Mouse (Mus musculus): ENCODE measurements around the gene Snrnp27. TPM values are rescaled to one million over a fixed set of nuclear protein-coding genes. Genes with fewer than 3 reads are reported as not detected.

The Snrnp27 gene
- total and polyA plus RNA-seq, 2 experiments from 2014 or later = 10.3 to 86.6 TPM

DNA sequence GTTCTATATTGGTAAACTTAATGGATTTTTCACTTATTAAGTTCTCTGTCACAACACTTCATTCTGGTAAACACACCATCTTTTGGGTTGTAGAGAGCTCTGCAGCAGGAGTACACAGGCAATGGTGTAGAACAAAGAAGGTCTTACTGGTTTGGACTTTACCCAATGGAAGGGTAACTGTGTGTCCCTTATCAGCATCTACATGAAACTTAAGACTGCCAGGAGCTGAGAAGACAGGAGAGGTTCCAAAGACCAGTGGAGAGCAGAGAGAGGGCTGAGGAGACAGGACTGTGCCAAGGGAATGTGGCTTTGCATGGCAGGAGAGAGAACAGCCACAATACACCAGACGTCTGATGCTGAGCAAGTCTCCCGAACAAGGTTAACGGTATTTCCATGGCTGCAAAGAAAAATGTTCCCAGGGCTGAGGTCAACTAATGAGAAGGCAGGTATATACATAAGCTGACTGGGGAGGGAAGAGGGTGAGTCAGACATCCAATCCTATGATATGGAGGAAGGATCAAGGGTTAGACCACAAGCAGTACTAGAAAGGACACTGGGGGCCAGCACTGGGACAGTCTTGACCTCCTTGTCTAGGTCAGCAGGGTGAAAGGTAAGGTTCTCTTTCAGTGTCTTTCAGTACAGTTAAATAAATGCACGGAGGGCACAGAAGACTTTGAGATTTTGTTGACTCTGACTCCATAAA, 23.9 kb upstream of the Snrnp27 start:
- Histone ChIP-seq H3K27me3 (ENCODE audit: control insufficient read depth, insufficient read depth, low read length) (no peaks in the 10 kb centered on the region), H3K9ac (replicated peaks; ENCODE audit: low read depth, low read length) (no peak overlapping the region), H3K27ac (ENCODE audit: low read depth) (no peak overlapping the region), H3K9me3 (replicated peaks; ENCODE audit: control insufficient read depth, low read length) (no peaks in the 10 kb centered on the region), H3K4me2 (ENCODE audit: low read depth, low read length) (no peak overlapping the region), H3K4me1 (ENCODE audit: control insufficient read depth, insufficient read depth) (no peaks in the 10 kb centered on the region), H3K4me3 (ENCODE audit: low read depth, low read length) (no peak overlapping the region), H3K36me3 (replicated peaks; ENCODE audit: control insufficient read depth, insufficient read depth, low read length) (peaks cover 54% of the 10 kb centered on the region)
- no peak for TF ChIP-seq EP300 (IDR thresholded peaks at IDR 0.05; ENCODE audit: low read depth)
- TF ChIP-seq CTCF (IDR thresholded peaks at IDR 0.05; ENCODE audit: low read depth) = no peak
- ATAC-seq (ENCODE audit: insufficient read depth, low read depth) = no peak
- 86% methylated on average over 4 of the region's 4 CpGs for WGBS
- DNase-seq (ENCODE audit: low spot score) = no peak

DNA sequence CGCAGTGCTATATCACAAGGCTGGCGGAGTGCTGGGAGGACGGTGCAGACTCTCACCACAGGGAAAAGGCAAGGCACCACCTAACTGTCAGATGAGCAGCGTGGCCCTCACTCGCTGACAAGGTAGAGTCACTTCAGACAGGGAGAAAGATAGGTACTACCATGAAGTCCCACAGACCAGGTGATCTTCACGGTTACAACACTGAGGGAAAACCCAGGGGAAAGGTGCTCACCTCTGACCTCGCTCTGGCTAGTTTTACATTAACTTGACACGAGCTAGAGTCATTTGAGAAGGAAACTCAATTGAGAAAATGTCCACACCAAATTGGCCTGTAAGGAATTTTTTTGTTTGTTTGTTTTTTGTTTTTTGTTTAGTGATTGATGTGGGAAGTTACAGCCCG, 18.3 kb upstream of the Snrnp27 start:
- peaks cover 74% of the 10 kb centered on the region for H3K36me3 ChIP-seq (replicated peaks; ENCODE audit: control insufficient read depth, insufficient read depth, low read length)
- WGBS = 91% methylated on average over 9 of the region's 9 CpGs

DNA sequence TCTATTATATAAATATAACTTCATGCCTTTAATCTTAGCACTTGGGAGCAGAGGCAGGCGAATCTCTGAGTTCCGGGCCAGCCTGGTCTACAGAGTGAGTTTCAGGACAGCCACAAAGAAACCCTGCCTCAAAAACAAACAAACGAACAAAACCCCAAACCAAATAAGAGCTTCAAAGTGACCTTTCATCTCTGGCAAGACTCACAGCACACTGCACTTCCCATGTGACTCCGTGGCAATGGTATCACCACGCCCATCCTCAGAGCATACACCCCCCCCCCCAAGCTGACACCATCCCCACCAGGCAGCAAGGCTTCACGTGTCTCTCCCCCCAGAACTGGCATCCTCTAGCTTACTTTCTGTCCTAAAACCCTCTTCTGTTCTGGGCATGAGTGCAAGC, 13.6 kb upstream of the Snrnp27 start:
- Histone ChIP-seq H3K9ac (replicated peaks; ENCODE audit: low read depth, low read length) (no peak overlapping the region), H3K4me1 (ENCODE audit: control insufficient read depth, insufficient read depth) (no peaks in the 10 kb centered on the region), H3K27ac (ENCODE audit: low read depth) (no peak overlapping the region), H3K27me3 (ENCODE audit: control insufficient read depth, insufficient read depth, low read length) (no peaks in the 10 kb centered on the region), H3K9me3 (replicated peaks; ENCODE audit: control insufficient read depth, low read length) (no peaks in the 10 kb centered on the region), H3K4me3 (ENCODE audit: low read depth, low read length) (no peak overlapping the region), H3K4me2 (ENCODE audit: low read depth, low read length) (no peak overlapping the region), H3K36me3 (replicated peaks; ENCODE audit: control insufficient read depth, insufficient read depth, low read length) (peaks cover 65% of the 10 kb centered on the region)
- TF ChIP-seq CTCF (IDR thresholded peaks at IDR 0.05; ENCODE audit: low read depth) = no peak
- no peak for TF ChIP-seq EP300 (IDR thresholded peaks at IDR 0.05; ENCODE audit: low read depth)
- ATAC-seq (ENCODE audit: insufficient read depth, low read depth) (no peak), DNase-seq (ENCODE audit: low spot score) (no peak)
- WGBS = 86% methylated on average over 6 of the region's 6 CpGs

More for the DNA sequence above, 18.3 kb upstream of the Snrnp27 start:
- TF ChIP-seq CTCF (IDR thresholded peaks at IDR 0.05; ENCODE audit: low read depth) (no peak), EP300 (IDR thresholded peaks at IDR 0.05; ENCODE audit: low read depth) (no peak)
- no peak overlapping the region for H3K9ac ChIP-seq (replicated peaks; ENCODE audit: low read depth, low read length)
- no peak overlapping the region for H3K27ac ChIP-seq (ENCODE audit: low read depth)
- H3K4me3 ChIP-seq (ENCODE audit: low read depth, low read length) = no peak overlapping the region
- H3K4me1 ChIP-seq (ENCODE audit: control insufficient read depth, insufficient read depth) = no peaks in the 10 kb centered on the region
- ATAC-seq (ENCODE audit: insufficient read depth, low read depth) = no peak
- no peaks in the 10 kb centered on the region for H3K27me3 ChIP-seq (ENCODE audit: control insufficient read depth, insufficient read depth, low read length)
- H3K4me2 ChIP-seq (ENCODE audit: low read depth, low read length) = no peak overlapping the region
- H3K9me3 ChIP-seq (replicated peaks; ENCODE audit: control insufficient read depth, low read length) = no peaks in the 10 kb centered on the region
- DNase-seq (ENCODE audit: low spot score) = no peak

DNA sequence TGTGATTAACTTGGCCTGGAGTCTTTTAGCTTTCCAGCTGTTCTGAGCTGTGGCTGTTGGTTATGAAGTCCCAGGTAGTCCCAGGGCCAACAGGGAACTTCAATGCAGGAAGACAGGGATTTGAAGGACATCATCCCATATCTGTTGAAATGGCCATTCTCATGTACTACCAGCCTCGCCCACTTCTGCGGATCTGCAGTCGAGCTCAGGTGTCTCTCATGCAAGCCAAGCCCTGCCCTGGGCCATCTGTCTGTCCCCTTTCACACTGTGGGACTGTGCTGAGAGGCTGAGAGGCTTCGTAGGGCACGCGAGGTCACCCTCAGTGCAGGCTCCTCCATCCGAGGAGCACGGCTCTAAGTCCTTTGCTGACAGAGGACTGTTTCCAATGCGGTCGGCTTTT, 11.9 kb upstream of the Snrnp27 start:
- Histone ChIP-seq H3K9me3 (replicated peaks; ENCODE audit: control insufficient read depth, low read length) (no peaks in the 10 kb centered on the region), H3K27ac (ENCODE audit: low read depth) (no peak overlapping the region), H3K27me3 (ENCODE audit: control insufficient read depth, insufficient read depth, low read length) (no peaks in the 10 kb centered on the region), H3K4me1 (ENCODE audit: control insufficient read depth, insufficient read depth) (no peaks in the 10 kb centered on the region), H3K4me2 (ENCODE audit: low read depth, low read length) (no peak overlapping the region), H3K36me3 (replicated peaks; ENCODE audit: control insufficient read depth, insufficient read depth, low read length) (peaks cover 58% of the 10 kb centered on the region), H3K4me3 (ENCODE audit: low read depth, low read length) (no peak overlapping the region), H3K9ac (replicated peaks; ENCODE audit: low read depth, low read length) (no peak overlapping the region)
- ATAC-seq (ENCODE audit: insufficient read depth, low read depth) (no peak), DNase-seq (ENCODE audit: low spot score) (no peak)
- TF ChIP-seq CTCF (IDR thresholded peaks at IDR 0.05; ENCODE audit: low read depth) (no peak), EP300 (IDR thresholded peaks at IDR 0.05; ENCODE audit: low read depth) (no peak)
- 82% methylated on average over 10 of the region's 10 CpGs for WGBS

DNA sequence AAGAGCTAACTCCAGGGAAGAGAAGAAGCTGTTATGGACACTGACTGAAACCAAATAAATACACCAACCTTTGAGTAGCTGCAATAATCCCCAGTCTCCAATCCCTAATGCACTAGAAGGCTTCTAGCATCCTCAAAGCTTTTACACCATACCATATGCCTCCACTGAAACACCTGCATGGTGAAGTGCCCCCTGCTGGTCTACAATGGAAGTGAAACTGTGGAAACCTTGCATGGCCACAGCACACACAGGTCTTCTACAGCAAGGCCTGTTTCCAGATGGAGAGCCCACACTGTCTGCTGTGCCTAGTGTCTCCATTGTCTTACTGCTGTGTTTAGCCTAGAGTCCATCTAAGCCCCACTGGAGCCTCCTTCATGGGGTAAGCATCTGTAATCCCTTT, 10.1 kb upstream of the Snrnp27 start:
- Histone ChIP-seq H3K4me3 (ENCODE audit: low read depth, low read length) (no peak overlapping the region), H3K4me2 (ENCODE audit: low read depth, low read length) (no peak overlapping the region), H3K9me3 (replicated peaks; ENCODE audit: control insufficient read depth, low read length) (no peaks in the 10 kb centered on the region), H3K9ac (replicated peaks; ENCODE audit: low read depth, low read length) (no peak overlapping the region), H3K27me3 (ENCODE audit: control insufficient read depth, insufficient read depth, low read length) (no peaks in the 10 kb centered on the region), H3K36me3 (replicated peaks; ENCODE audit: control insufficient read depth, insufficient read depth, low read length) (peaks cover 49% of the 10 kb centered on the region), H3K4me1 (ENCODE audit: control insufficient read depth, insufficient read depth) (no peaks in the 10 kb centered on the region), H3K27ac (ENCODE audit: low read depth) (no peak overlapping the region)
- TF ChIP-seq CTCF (IDR thresholded peaks at IDR 0.05; ENCODE audit: low read depth) (peak; percentile 74), EP300 (IDR thresholded peaks at IDR 0.05; ENCODE audit: low read depth) (no peak)
- no peak for ATAC-seq (ENCODE audit: insufficient read depth, low read depth)
- no peak for DNase-seq (ENCODE audit: low spot score)

DNA sequence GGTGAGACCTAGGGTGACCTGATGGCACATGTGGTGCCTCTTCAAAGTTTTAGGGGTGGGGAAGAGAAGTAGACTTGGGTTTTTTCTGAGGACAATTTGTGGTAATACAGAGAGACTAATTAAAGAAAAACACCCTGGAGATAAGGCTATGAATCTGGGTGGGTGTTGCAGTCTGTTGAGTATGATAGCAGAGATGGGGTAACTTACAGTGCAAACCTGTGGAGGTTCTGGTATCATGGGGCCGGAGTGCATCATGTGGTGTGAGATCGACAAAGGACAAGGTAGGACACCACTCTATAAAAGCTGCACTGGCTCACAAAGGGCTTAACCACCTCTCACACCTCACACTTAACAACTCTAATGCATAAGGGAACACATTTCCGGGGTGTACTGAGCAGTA, 5.3 kb upstream of the Snrnp27 start:
- ATAC-seq (ENCODE audit: insufficient read depth, low read depth) = no peak
- DNase-seq (ENCODE audit: low spot score) = no peak
- Histone ChIP-seq H3K9me3 (replicated peaks; ENCODE audit: control insufficient read depth, low read length) (no peaks in the 10 kb centered on the region), H3K9ac (replicated peaks; ENCODE audit: low read depth, low read length) (no peak overlapping the region), H3K27ac (ENCODE audit: low read depth) (no peak overlapping the region), H3K36me3 (replicated peaks; ENCODE audit: control insufficient read depth, insufficient read depth, low read length) (peaks cover 25% of the 10 kb centered on the region), H3K4me1 (ENCODE audit: control insufficient read depth, insufficient read depth) (no peaks in the 10 kb centered on the region), H3K4me3 (ENCODE audit: low read depth, low read length) (no peak overlapping the region), H3K27me3 (ENCODE audit: control insufficient read depth, insufficient read depth, low read length) (no peaks in the 10 kb centered on the region), H3K4me2 (ENCODE audit: low read depth, low read length) (no peak overlapping the region)
- TF ChIP-seq EP300 (IDR thresholded peaks at IDR 0.05; ENCODE audit: low read depth) = no peak
- no peak for TF ChIP-seq CTCF (IDR thresholded peaks at IDR 0.05; ENCODE audit: low read depth)
- WGBS = 90% methylated on average over 3 of the region's 3 CpGs

All from heart, postnatal 0 days (tissue).